Mouse (Mus musculus): ENCODE data around the gene Clgn. TPM values are rescaled to one million over a fixed set of nuclear protein-coding genes. Genes with fewer than 3 reads are reported as not detected.

Gene Clgn
- 0.15 and 0.42 TPM in 2 replicates for polyA plus RNA-seq (2012; rRNA removed)

- no peak for DNase-seq (ENCODE audit: low read depth)
Observed at GRCm38 (mm10) chr8:83389316-83390005, at the start of gene Clgn. Clgn (plus strand) TSS chr8:83389867.

GRCm38 (mm10) chr8:83342076-83342475 lies 47.6 kb upstream of the Clgn start:
- no peak for DNase-seq (ENCODE audit: low read depth)

- no peak for DNase-seq (ENCODE audit: low read depth)
Observed at GRCm38 (mm10) chr8:83342693-83343092, 47.0 kb upstream of the Clgn start.

GRCm38 (mm10) chr8:83348263-83348662 lies 41.4 kb upstream of the Clgn start, which contains the start of gene Mgat4d:
Mgat4d (plus strand) TSS chr8:83348471.
- no peak for DNase-seq (ENCODE audit: low read depth)

- no peak for DNase-seq (ENCODE audit: low read depth)
Observed at GRCm38 (mm10) chr8:83351315-83351714, 38.4 kb upstream of the Clgn start.

GRCm38 (mm10) chr8:83363156-83363769 lies 26.4 kb upstream of the Clgn start:
- no peak for DNase-seq (ENCODE audit: low read depth)

GRCm38 (mm10) chr8:83377231-83377630 lies 12.4 kb upstream of the Clgn start:
- DNase-seq (ENCODE audit: low read depth), result no peak

GRCm38 (mm10) chr8:83380141-83380540 lies 9.5 kb upstream of the Clgn start:
- DNase-seq (ENCODE audit: low read depth), result no peak

- DNase-seq (ENCODE audit: low read depth), result no peak
Observed at GRCm38 (mm10) chr8:83381016-83381415, 8.7 kb upstream of the Clgn start.

GRCm38 (mm10) chr8:83382850-83383249 lies 6.8 kb upstream of the Clgn start:
- DNase-seq (ENCODE audit: low read depth), result no peak

GRCm38 (mm10) chr8:83390006-83390701 lies 487 bp downstream of the Clgn start:
- no peak for DNase-seq (ENCODE audit: low read depth)

GRCm38 (mm10) chr8:83392521-83392920 lies 2.9 kb downstream of the Clgn start:
- no peak for DNase-seq (ENCODE audit: low read depth)

- no peak for DNase-seq (ENCODE audit: low read depth)
Observed at GRCm38 (mm10) chr8:83394325-83394724, 4.7 kb downstream of the Clgn start.

GRCm38 (mm10) chr8:83396680-83397079 lies 7.0 kb downstream of the Clgn start:
- no peak for DNase-seq (ENCODE audit: low read depth)

GRCm38 (mm10) chr8:83397726-83398125 lies 8.1 kb downstream of the Clgn start:
- no peak for DNase-seq (ENCODE audit: low read depth)

GRCm38 (mm10) chr8:83405548-83405947 lies 15.9 kb downstream of the Clgn start:
- DNase-seq (ENCODE audit: low read depth), result no peak

GRCm38 (mm10) chr8:83406836-83407235 lies 17.2 kb downstream of the Clgn start:
- DNase-seq (ENCODE audit: low read depth), result no peak

- no peak for DNase-seq (ENCODE audit: low read depth)
Observed at GRCm38 (mm10) chr8:83408496-83408895, 18.8 kb downstream of the Clgn start.

- no peak for DNase-seq (ENCODE audit: low read depth)
Observed at GRCm38 (mm10) chr8:83416878-83417277, 27.2 kb downstream of the Clgn start.

GRCm38 (mm10) chr8:83417970-83418369 lies 28.3 kb downstream of the Clgn start:
- no peak for DNase-seq (ENCODE audit: low read depth)

- DNase-seq (ENCODE audit: low read depth), result no peak
Observed at GRCm38 (mm10) chr8:83418805-83419516, 29.3 kb downstream of the Clgn start.

GRCm38 (mm10) chr8:83421354-83421753 lies 31.7 kb downstream of the Clgn start:
- no peak for DNase-seq (ENCODE audit: low read depth)
